Mouse (Mus musculus): Measurements from ENCODE around the gene Psma5.

Gene Psma5

GRCm38 (mm10) chr3:108282401-108283240 lies 25.9 kb downstream of the Psma5 start:
- no peak for DNase-seq (ENCODE audit: low spot score in 2 of 2)

GRCm38 (mm10) chr3:108283241-108283561 lies 26.5 kb downstream of the Psma5 start:
- no peak for DNase-seq (ENCODE audit: low spot score in 2 of 2)

GRCm38 (mm10) chr3:108283781-108284601 lies 27.3 kb downstream of the Psma5 start, which contains the start of gene Sort1:
TSS of gene Sort1 (plus strand) at chr3:108284082.
- DNase-seq (ENCODE audit: low spot score in 2 of 2): peak; percentile 31 to 68

GRCm38 (mm10) chr3:108285078-108285711 lies 28.5 kb downstream of the Psma5 start:
- DNase-seq (ENCODE audit: low spot score in 2 of 2): no peak

- DNase-seq (ENCODE audit: low spot score in 2 of 2): no peak
Measured at GRCm38 (mm10) chr3:108286671-108287439, 30.1 kb downstream of the Psma5 start.

GRCm38 (mm10) chr3:108287811-108288805 lies 31.4 kb downstream of the Psma5 start:
- DNase-seq (ENCODE audit: low spot score in 2 of 2): no peak

GRCm38 (mm10) chr3:108289311-108290130 lies 32.8 kb downstream of the Psma5 start:
- DNase-seq (ENCODE audit: low spot score in 2 of 2): no peak

GRCm38 (mm10) chr3:108291036-108291799 lies 34.5 kb downstream of the Psma5 start:
- no peak for DNase-seq (ENCODE audit: low spot score in 2 of 2)

GRCm38 (mm10) chr3:108294398-108294797 lies 37.7 kb downstream of the Psma5 start:
- DNase-seq (ENCODE audit: low spot score in 2 of 2): no peak

- DNase-seq (ENCODE audit: low spot score in 2 of 2): peak in 1 of 2 experiments; percentile 29
Measured at GRCm38 (mm10) chr3:108295379-108296219, 38.9 kb downstream of the Psma5 start.

- peak in 1 of 2 experiments; percentile 57 for DNase-seq (ENCODE audit: low spot score in 2 of 2)
Measured at GRCm38 (mm10) chr3:108296220-108297049, 39.7 kb downstream of the Psma5 start.

GRCm38 (mm10) chr3:108297050-108297419 lies 40.3 kb downstream of the Psma5 start:
- no peak for DNase-seq (ENCODE audit: low spot score in 2 of 2)

GRCm38 (mm10) chr3:108297603-108298553 lies 41.2 kb downstream of the Psma5 start:
- DNase-seq (ENCODE audit: low spot score in 2 of 2): no peak

GRCm38 (mm10) chr3:108300455-108301030 lies 43.8 kb downstream of the Psma5 start:
- no peak for DNase-seq (ENCODE audit: low spot score in 2 of 2)

- no peak for DNase-seq (ENCODE audit: low spot score in 2 of 2)
Measured at GRCm38 (mm10) chr3:108303683-108304082, 47.0 kb downstream of the Psma5 start.
